In the genomic region with DNA sequence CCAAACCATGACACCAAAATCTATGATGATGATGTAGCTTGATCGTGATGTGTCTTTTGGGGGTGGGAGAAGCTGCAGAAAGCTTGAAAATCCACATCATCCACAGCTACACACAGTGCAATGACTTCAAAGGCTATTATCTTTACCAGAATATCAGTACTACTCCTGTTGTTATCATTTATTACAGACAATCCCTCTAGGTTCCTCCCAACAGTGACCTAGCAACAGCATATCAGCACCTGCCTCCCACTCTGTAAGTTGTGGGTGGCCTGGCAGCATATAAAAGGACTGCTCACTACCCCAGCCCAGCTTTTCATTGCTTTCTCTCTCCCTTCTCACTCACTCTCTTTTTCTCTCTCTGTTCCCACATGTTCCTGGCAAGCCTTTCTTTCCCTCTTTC, we compare ENCODE assay signal across 33 mouse cellular contexts.
"Had no signal": no experiment of that assay in that cellular context is flagged by ENCODE, and none has a peak within 500 bp of the region (broad histone marks: within the 10 kb centered on the region; RNA-seq: fewer than 3 reads in every experiment).

No protein-coding gene starts in this region.

- ATAC-seq: hindbrain, embryonic 16.5 days; hindbrain, postnatal 0 days; inflammation-experienced regulatory T-cells, adult 6 months; intestine, embryonic 15.5 days; intestine, embryonic 16.5 days; intestine, postnatal 0 days had no signal

- H3K4me3 ChIP-seq: heart, embryonic 10.5 days; heart, embryonic 12.5 days; heart, embryonic 13.5 days; heart, embryonic 15.5 days; hindbrain, embryonic 10.5 days; hindbrain, embryonic 12.5 days; hindbrain, embryonic 13.5 days; hindbrain, embryonic 15.5 days; intestine, embryonic 15.5 days; kidney, embryonic 15.5 days; layer of hippocampus, adult 2 months; left cerebral cortex, adult 2 months had no signal

- H3K9ac ChIP-seq: heart, embryonic 12.5 days; heart, embryonic 13.5 days; heart, embryonic 15.5 days; hindbrain, embryonic 12.5 days; hindbrain, embryonic 13.5 days; hindbrain, embryonic 14.5 days; hindbrain, embryonic 15.5 days; intestine, embryonic 15.5 days; kidney, embryonic 15.5 days had no signal

- H3K27me3 ChIP-seq: heart, embryonic 12.5 days; heart, embryonic 13.5 days; heart, embryonic 15.5 days; hindbrain, embryonic 12.5 days; hindbrain, embryonic 13.5 days; hindbrain, embryonic 15.5 days; intestine, embryonic 15.5 days; kidney, embryonic 15.5 days had no signal

- H3K27ac ChIP-seq: heart, embryonic 10.5 days; heart, embryonic 13.5 days; heart, embryonic 15.5 days; hindbrain, embryonic 10.5 days; hindbrain, embryonic 12.5 days; hindbrain, embryonic 13.5 days; hindbrain, embryonic 14.5 days; hindbrain, embryonic 15.5 days; hindbrain, postnatal 0 days; intestine, embryonic 15.5 days; kidney, embryonic 15.5 days; kidney, postnatal 0 days; layer of hippocampus, adult 2 months; left cerebral cortex, adult 2 months had no signal

- H3K4me1 ChIP-seq: heart, embryonic 10.5 days; heart, embryonic 12.5 days; heart, embryonic 13.5 days; heart, embryonic 15.5 days; hindbrain, embryonic 10.5 days; hindbrain, embryonic 12.5 days; hindbrain, embryonic 13.5 days; hindbrain, embryonic 15.5 days; intestine, embryonic 15.5 days; kidney, embryonic 15.5 days had no signal

- H3K36me3 ChIP-seq: heart, embryonic 10.5 days; heart, embryonic 12.5 days; heart, embryonic 13.5 days; heart, embryonic 15.5 days; hindbrain, embryonic 10.5 days; hindbrain, embryonic 12.5 days; hindbrain, embryonic 13.5 days; hindbrain, embryonic 15.5 days; intestine, embryonic 15.5 days; kidney, embryonic 15.5 days had no signal

- H3K9me3 ChIP-seq: heart, embryonic 10.5 days; heart, embryonic 12.5 days; heart, embryonic 13.5 days; heart, embryonic 15.5 days; hindbrain, embryonic 10.5 days; hindbrain, embryonic 12.5 days; hindbrain, embryonic 13.5 days; hindbrain, embryonic 15.5 days; intestine, embryonic 15.5 days; kidney, embryonic 15.5 days had no signal

- DNase-seq: heart, postnatal 10 days; heart, postnatal 36 days; heart, postnatal 4 days; kidney, adult 11 months; kidney, adult 18-20 months; kidney, adult 2 months; kidney, adult 8-10 months; kidney, adult 9 months; kidney, postnatal 10 days; kidney, postnatal 14 days; kidney, postnatal 25 days; kidney, postnatal 36 days; kidney, postnatal 4 days; layer of hippocampus, postnatal 36 days had no signal
